In genomic region chr8:71719928-71720457, GRCm38 (mm10) we compare ENCODE assay signal across 8 mouse cellular contexts. TPM values are rescaled to one million over a fixed set of nuclear protein-coding genes. Genes with fewer than 3 reads are reported as not detected.
DNase-seq lines count a peak whose midpoint lies in the region; ATAC-seq and TF ChIP-seq lines count a peak whose summit lies in the region.

No protein-coding gene starts in this region.

- no peak overlapping the region; the same call in 1 of the 2 replicates for H3K4me3 ChIP-seq in forebrain, embryonic 13.5 days
- no peak overlapping the region for H3K4me3 ChIP-seq in neural tube, embryonic 12.5 days
- no peak overlapping the region for H3K4me3 ChIP-seq in intestine, embryonic 16.5 days (ENCODE audit: low read length)

- peaks cover 62% of the 10 kb centered on the region for H3K4me1 ChIP-seq in forebrain, embryonic 13.5 days
- H3K4me1 ChIP-seq in neural tube, embryonic 12.5 days, result peaks cover 27% of the 10 kb centered on the region
- peaks cover 3% of the 10 kb centered on the region; the same call in 1 of the 2 replicates for H3K4me1 ChIP-seq in intestine, embryonic 16.5 days (ENCODE audit: control insufficient read depth, insufficient read depth, low read length)

- no peak for TF ChIP-seq POLR2A in brain, embryonic 14.5 days (IDR thresholded peaks at IDR 0.05; ENCODE audit: borderline replicate concordance, extremely low read depth, insufficient read depth, insufficient read length, poor library complexity, severe bottlenecking)

- H3K4me2 ChIP-seq in forebrain, embryonic 13.5 days, result peak overlapping the region; percentile 49
- H3K4me2 ChIP-seq in neural tube, embryonic 12.5 days (replicated peaks), result peak overlapping the region; percentile 43
- no peak overlapping the region for H3K4me2 ChIP-seq in intestine, embryonic 16.5 days (ENCODE audit: low read depth, low read length)

- no peak for TF ChIP-seq CTCF in brain, embryonic 14.5 days (IDR thresholded peaks at IDR 0.05; ENCODE audit: borderline replicate concordance, extremely low read depth, insufficient read depth, insufficient read length)

- DNase-seq in brain, embryonic 14.5 days (ENCODE audit: low read depth), result peak; percentile 98
- peak; percentile 60 to 65 for DNase-seq in layer of hippocampus, postnatal 25 days (ENCODE audit: extremely low spot score in 1 of 2, low spot score in 1 of 2)
- DNase-seq in adipocyte (ENCODE audit: low spot score), result no peak
- DNase-seq in gastrocnemius, postnatal 4 days (ENCODE audit: low spot score in 2 of 2), result no peak
- DNase-seq in heart, adult 9 months (ENCODE audit: low spot score in 2 of 2), result no peak

- ATAC-seq in forebrain, embryonic 13.5 days, result peak; percentile 85
- ATAC-seq in neural tube, embryonic 12.5 days (ENCODE audit: low FRiP score, low read depth), result peak; percentile 60
- ATAC-seq in intestine, embryonic 16.5 days, result no peak

- no peaks in the 10 kb centered on the region for H3K9me3 ChIP-seq in forebrain, embryonic 13.5 days (replicated peaks)
- no peaks in the 10 kb centered on the region for H3K9me3 ChIP-seq in neural tube, embryonic 12.5 days
- no peaks in the 10 kb centered on the region for H3K9me3 ChIP-seq in intestine, embryonic 16.5 days (ENCODE audit: control insufficient read depth, low read length)

- H3K27me3 ChIP-seq in forebrain, embryonic 13.5 days, result no peaks in the 10 kb centered on the region
- no peaks in the 10 kb centered on the region; the same call in 1 of the 2 replicates for H3K27me3 ChIP-seq in neural tube, embryonic 12.5 days (replicated peaks)
- H3K27me3 ChIP-seq in intestine, embryonic 16.5 days (replicated peaks; ENCODE audit: control insufficient read depth, insufficient read depth, low read length), result no peaks in the 10 kb centered on the region

- H3K9ac ChIP-seq in forebrain, embryonic 13.5 days, result peak overlapping the region; percentile 37
- H3K9ac ChIP-seq in neural tube, embryonic 12.5 days, result no peak overlapping the region
- H3K9ac ChIP-seq in intestine, embryonic 16.5 days (ENCODE audit: low read depth, low read length), result no peak overlapping the region

- WGBS in forebrain, embryonic 13.5 days, result 15% methylated on average over 7 of the region's 7 CpGs
- WGBS in neural tube, embryonic 12.5 days, result 24% methylated on average over 7 of the region's 7 CpGs
- WGBS in intestine, embryonic 16.5 days, result 42% methylated on average over 7 of the region's 7 CpGs

- H3K27ac ChIP-seq in forebrain, embryonic 13.5 days, result peak overlapping the region; percentile 90
- no peak overlapping the region for H3K27ac ChIP-seq in neural tube, embryonic 12.5 days
- H3K27ac ChIP-seq in intestine, embryonic 16.5 days (ENCODE audit: low read length), result no peak overlapping the region

- peaks cover 30% of the 10 kb centered on the region for H3K36me3 ChIP-seq in forebrain, embryonic 13.5 days (ENCODE audit: poor library complexity, severe bottlenecking)
- H3K36me3 ChIP-seq in neural tube, embryonic 12.5 days, result peaks cover 16% of the 10 kb centered on the region
- no peaks in the 10 kb centered on the region for H3K36me3 ChIP-seq in intestine, embryonic 16.5 days (ENCODE audit: control insufficient read depth, insufficient read depth, low read length)

RNA-seq across cellular contexts. Expression of gene Fcho1, which starts 5.5 kb away (rescaled TPM):
- polyA plus RNA-seq in brain, embryonic 14.5 days (2012; rRNA removed), result 146 and 203 TPM in 2 replicates
- 39.6 and 47.2 TPM in 2 replicates for polyA plus RNA-seq in forebrain, embryonic 13.5 days (2015; fragmentation: Nextera tagmentation; extraction: Ambion mirVana)
- total RNA-seq in layer of hippocampus, postnatal 25 days (2021), result 100 to 1,000 TPM in 1 of 2 experiments, 10 to 100 TPM in 1; 88.0 to 106 TPM
- polyA plus RNA-seq in neural tube, embryonic 12.5 days (2016; fragmentation: Nextera tagmentation; extraction: Ambion mirVana), result 34.4 and 38.4 TPM in 2 replicates
- 1 to 10 TPM in 1 of 2 experiments, under 1 TPM in 1; 0.61 to 1.5 TPM for total RNA-seq in gastrocnemius, postnatal 4 days (2021)
- 5.0 and 6.4 TPM in 2 replicates for polyA plus RNA-seq in intestine, embryonic 16.5 days (2015; fragmentation: Nextera tagmentation; extraction: Ambion mirVana)

RNA-seq across cellular contexts. Expression of gene B3gnt3, which starts 18.4 kb away (rescaled TPM):
- 0.45 and 0.46 TPM in 2 replicates for polyA plus RNA-seq in brain, embryonic 14.5 days (2012; rRNA removed)
- 0.33 and 0.44 TPM in 2 replicates for polyA plus RNA-seq in forebrain, embryonic 13.5 days (2015; fragmentation: Nextera tagmentation; extraction: Ambion mirVana)
- total RNA-seq in layer of hippocampus, postnatal 25 days (2021), result under 1 TPM; 0.42 to 0.47 TPM
- polyA plus RNA-seq in neural tube, embryonic 12.5 days (2016; fragmentation: Nextera tagmentation; extraction: Ambion mirVana), result 0.54 and 0.67 TPM in 2 replicates
- total RNA-seq in gastrocnemius, postnatal 4 days (2021), result 1 to 10 TPM; 4.1 to 4.5 TPM
- 19.2 and 20.9 TPM in 2 replicates for polyA plus RNA-seq in intestine, embryonic 16.5 days (2015; fragmentation: Nextera tagmentation; extraction: Ambion mirVana)

RNA-seq across cellular contexts. Expression of gene Insl3, which starts 31.0 kb away (rescaled TPM):
- 0.60 and 1.1 TPM in 2 replicates for polyA plus RNA-seq in brain, embryonic 14.5 days (2012; rRNA removed)
- polyA plus RNA-seq in forebrain, embryonic 13.5 days (2015; fragmentation: Nextera tagmentation; extraction: Ambion mirVana), result 0.47 TPM in 1 of 2 replicates, not detected in the other
- total RNA-seq in layer of hippocampus, postnatal 25 days (2021), result 1 to 10 TPM in 1 of 2 experiments, under 1 TPM in 1; 0.98 to 3.3 TPM
- polyA plus RNA-seq in neural tube, embryonic 12.5 days (2016; fragmentation: Nextera tagmentation; extraction: Ambion mirVana), result 1.2 TPM in 1 of 2 replicates, not detected in the other
- total RNA-seq in gastrocnemius, postnatal 4 days (2021), result 1 to 10 TPM; 2.6 to 3.4 TPM
- 2.4 and 2.5 TPM in 2 replicates for polyA plus RNA-seq in intestine, embryonic 16.5 days (2015; fragmentation: Nextera tagmentation; extraction: Ambion mirVana)

RNA-seq across cellular contexts. Expression of gene Jak3, which starts 43.9 kb away (rescaled TPM):
- 3.7 and 5.1 TPM in 2 replicates for polyA plus RNA-seq in brain, embryonic 14.5 days (2012; rRNA removed)
- 1.6 and 1.7 TPM in 2 replicates for polyA plus RNA-seq in forebrain, embryonic 13.5 days (2015; fragmentation: Nextera tagmentation; extraction: Ambion mirVana)
- total RNA-seq in layer of hippocampus, postnatal 25 days (2021), result 1 to 10 TPM; 4.9 to 5.6 TPM
- polyA plus RNA-seq in neural tube, embryonic 12.5 days (2016; fragmentation: Nextera tagmentation; extraction: Ambion mirVana), result 3.8 and 4.2 TPM in 2 replicates
- 1 to 10 TPM; 5.0 to 6.5 TPM for total RNA-seq in gastrocnemius, postnatal 4 days (2021)
- polyA plus RNA-seq in intestine, embryonic 16.5 days (2015; fragmentation: Nextera tagmentation; extraction: Ambion mirVana), result 11.5 and 13.5 TPM in 2 replicates

RNA-seq across cellular contexts. Expression of gene Unc13a, which starts 48.4 kb away (rescaled TPM):
- 84.9 and 86.4 TPM in 2 replicates for polyA plus RNA-seq in brain, embryonic 14.5 days (2012; rRNA removed)
- 13.0 and 15.8 TPM in 2 replicates for polyA plus RNA-seq in forebrain, embryonic 13.5 days (2015; fragmentation: Nextera tagmentation; extraction: Ambion mirVana)
- total RNA-seq in layer of hippocampus, postnatal 25 days (2021), result 100 to 1,000 TPM; 235 to 291 TPM
- polyA plus RNA-seq in neural tube, embryonic 12.5 days (2016; fragmentation: Nextera tagmentation; extraction: Ambion mirVana), result 16.3 and 16.7 TPM in 2 replicates
- under 1 TPM; 0.22 to 0.47 TPM for total RNA-seq in gastrocnemius, postnatal 4 days (2021)
- 0.98 and 1.2 TPM in 2 replicates for polyA plus RNA-seq in intestine, embryonic 16.5 days (2015; fragmentation: Nextera tagmentation; extraction: Ambion mirVana)

Comparison
In these comparisons a context has a peak if more than half of its experiments do, and no peak if none do; other contexts are left out.
1. DNase-seq: peak in brain, embryonic 14.5 days (single experiment) and layer of hippocampus, postnatal 25 days (2 of 2); none in adipocyte (single experiment), gastrocnemius, postnatal 4 days (0 of 2) and heart, adult 9 months (0 of 2).
2. RNA of gene B3gnt3, which starts 18.4 kb away (polyA plus RNA-seq): 19.2 to 20.9 TPM in intestine, embryonic 16.5 days; 0.54 to 0.67 TPM in neural tube, embryonic 12.5 days, 0.45 to 0.46 TPM in brain, embryonic 14.5 days and 0.33 to 0.44 TPM in forebrain, embryonic 13.5 days; every median in the first group is over 10 times any median in the second.